Mouse (Mus musculus) induced T-regulatory cell, adult 2 months (primary cell): Measurements from ENCODE around the gene Snap29.
A peak's percentile ranks its signal among the peaks of the same experiment; 100 is the strongest.

ENCODE experiments used
- DNase-seq: peaks from one replicate; pipeline ENCODE4 v3.0.0-alpha.2; 2012; ENCODE audit warnings: low read depth

Gene Snap29

GRCm38 (mm10) chr16:17474091-17474490, 68.3 kb downstream of the Snap29 start:
- peak; percentile 55 for DNase-seq

- DNase-seq: no peak
Measured at GRCm38 (mm10) chr16:17474761-17475160, 69.0 kb downstream of the Snap29 start.

GRCm38 (mm10) chr16:17475326-17475725, 69.5 kb downstream of the Snap29 start:
- no peak for DNase-seq

- no peak for DNase-seq
Measured at GRCm38 (mm10) chr16:17478331-17478943, 72.7 kb downstream of the Snap29 start.
